In genomic region chr2:152411471-152411870, GRCm38 (mm10) we compare ENCODE assay signal across 10 mouse cellular contexts. TPM values are rescaled to one million over a fixed set of nuclear protein-coding genes. Genes with fewer than 3 reads are reported as not detected.
A peak's percentile ranks its signal among the peaks of the same experiment; 100 is the strongest.
DNase-seq lines count a peak whose midpoint lies in the region; ATAC-seq and TF ChIP-seq lines count a peak whose summit lies in the region.
"Had no signal": no experiment of that assay in that cellular context is flagged by ENCODE, and none has a peak within 500 bp of the region (broad histone marks: within the 10 kb centered on the region; RNA-seq: fewer than 3 reads in every experiment).

No protein-coding gene starts in this region.

- no peak for TF ChIP-seq POLR2A in kidney, adult 2 months (IDR thresholded peaks at IDR 0.05; ENCODE audit: low read depth, low read length)

- WGBS in kidney, adult 2 months, result 55% methylated on average over 7 of the region's 7 CpGs
- WGBS in embryonic facial prominence, embryonic 11.5 days, result 2% methylated on average over 7 of the region's 7 CpGs
- WGBS in hindbrain, embryonic 14.5 days, result 5% methylated on average over 7 of the region's 7 CpGs
- WGBS in midbrain, embryonic 14.5 days, result 6% methylated on average over 7 of the region's 7 CpGs

- H3K9ac ChIP-seq in embryonic facial prominence, embryonic 11.5 days (replicated peaks; ENCODE audit: low read length), result peak overlapping the region; percentile 60
- H3K9ac ChIP-seq in hindbrain, embryonic 14.5 days, result peak overlapping the region; percentile 86
- peak overlapping the region; percentile 46; the same call in 1 of the 2 replicates for H3K9ac ChIP-seq in midbrain, embryonic 14.5 days (replicated peaks; ENCODE audit: low read length)

- H3K27me3 ChIP-seq in kidney, adult 2 months (replicated peaks; ENCODE audit: control insufficient read depth, insufficient read depth, low read length), result no peaks in the 10 kb centered on the region
- no peaks in the 10 kb centered on the region for H3K27me3 ChIP-seq in embryonic facial prominence, embryonic 11.5 days (ENCODE audit: control insufficient read depth, insufficient read depth, low read length)
- no peaks in the 10 kb centered on the region for H3K27me3 ChIP-seq in hindbrain, embryonic 14.5 days (ENCODE audit: control insufficient read depth, insufficient read depth, low read length)
- no peaks in the 10 kb centered on the region for H3K27me3 ChIP-seq in midbrain, embryonic 14.5 days (ENCODE audit: control insufficient read depth, insufficient read depth, low read length)
- H3K27me3 ChIP-seq: Patski had no signal

- H3K4me3 ChIP-seq in kidney, adult 2 months (ENCODE audit: insufficient read depth, low read depth, low read length), result no peak overlapping the region
- H3K4me3 ChIP-seq in embryonic facial prominence, embryonic 11.5 days (ENCODE audit: low read depth, low read length), result peak overlapping the region; percentile 93
- H3K4me3 ChIP-seq in hindbrain, embryonic 14.5 days (replicated peaks; ENCODE audit: low read length), result peak overlapping the region; percentile 90
- H3K4me3 ChIP-seq in midbrain, embryonic 14.5 days (replicated peaks; ENCODE audit: low read depth, low read length), result peak overlapping the region; percentile 88

- intact Hi-C loops in left cerebral cortex, postnatal 10 days (cut with DNase I), result no loop called here

- H3K4me2 ChIP-seq in embryonic facial prominence, embryonic 11.5 days (ENCODE audit: low read depth, low read length), result peak overlapping the region; percentile 90
- H3K4me2 ChIP-seq in hindbrain, embryonic 14.5 days (replicated peaks), result peak overlapping the region; percentile 98
- peak overlapping the region; percentile 79 for H3K4me2 ChIP-seq in midbrain, embryonic 14.5 days (ENCODE audit: low read length)

- peaks cover 14% of the 10 kb centered on the region; the same call in 1 of the 2 replicates for H3K4me1 ChIP-seq in kidney, adult 2 months (ENCODE audit: control insufficient read depth, insufficient read depth, low read length)
- H3K4me1 ChIP-seq in embryonic facial prominence, embryonic 11.5 days (ENCODE audit: control insufficient read depth, insufficient read depth, low read length), result peaks cover 7% of the 10 kb centered on the region
- H3K4me1 ChIP-seq in hindbrain, embryonic 14.5 days (replicated peaks; ENCODE audit: control insufficient read depth, insufficient read depth, low read length), result peaks cover 36% of the 10 kb centered on the region
- H3K4me1 ChIP-seq in midbrain, embryonic 14.5 days (ENCODE audit: control insufficient read depth, insufficient read depth, low read length), result peaks cover 38% of the 10 kb centered on the region

- H3K27ac ChIP-seq in kidney, adult 2 months (ENCODE audit: insufficient read depth, low read depth, low read length), result peak overlapping the region; percentile 8; the same call in 1 of the 2 replicates
- H3K27ac ChIP-seq in embryonic facial prominence, embryonic 11.5 days (replicated peaks; ENCODE audit: low read depth, low read length), result peak overlapping the region; percentile 95
- H3K27ac ChIP-seq in hindbrain, embryonic 14.5 days, result peak overlapping the region; percentile 93
- peak overlapping the region; percentile 93 for H3K27ac ChIP-seq in midbrain, embryonic 14.5 days (replicated peaks; ENCODE audit: low read depth, low read length)

- TF ChIP-seq CTCF in kidney, adult 2 months (conservative IDR thresholded peaks at IDR 0.05; ENCODE audit: insufficient read depth, insufficient read length, low read depth, low read length), result no peak

- no peak for DNase-seq in kidney, adult 2 months
- DNase-seq in kidney, adult 9 months, result no peak
- peak; percentile 69 for DNase-seq in embryonic facial prominence, embryonic 11.5 days (ENCODE audit: low spot score)
- no peak for DNase-seq in hindbrain, embryonic 14.5 days (ENCODE audit: low spot score)
- DNase-seq in midbrain, embryonic 14.5 days, result no peak
- no peak for DNase-seq in natural killer cell, adult 2 months (ENCODE audit: low spot score in 2 of 2)
- DNase-seq in left cerebral cortex, postnatal 10 days (ENCODE audit: extremely low spot score in 1 of 2, low spot score in 2 of 2), result no peak
- DNase-seq in layer of hippocampus, adult 8-10 months (ENCODE audit: low spot score in 2 of 2), result no peak

- H3K9me3 ChIP-seq in embryonic facial prominence, embryonic 11.5 days (replicated peaks; ENCODE audit: control insufficient read depth, low read length), result no peaks in the 10 kb centered on the region; the same call in 1 of the 2 replicates
- peaks cover 4% of the 10 kb centered on the region; the same call in 1 of the 2 replicates for H3K9me3 ChIP-seq in hindbrain, embryonic 14.5 days (ENCODE audit: control insufficient read depth, low read length)
- H3K9me3 ChIP-seq in midbrain, embryonic 14.5 days (ENCODE audit: control insufficient read depth, low read length), result 0 out of 2 replicates have a peak, but pooled peaks cover 5% of the 10 kb centered on the region

- peak; percentile 11; the same call in 1 of the 2 replicates for ATAC-seq in embryonic facial prominence, embryonic 11.5 days (replicated peaks; ENCODE audit: insufficient number of reproducible peaks, low FRiP score, low TSS enrichment, low read depth)
- no peak for ATAC-seq in hindbrain, embryonic 14.5 days (ENCODE audit: low FRiP score)
- ATAC-seq in midbrain, embryonic 14.5 days (ENCODE audit: low FRiP score, low TSS enrichment), result no peak
- ATAC-seq: Patski had no signal

- no peaks in the 10 kb centered on the region for H3K36me3 ChIP-seq in kidney, adult 2 months (ENCODE audit: control insufficient read depth, insufficient read depth, low read length)
- no peaks in the 10 kb centered on the region for H3K36me3 ChIP-seq in embryonic facial prominence, embryonic 11.5 days (replicated peaks; ENCODE audit: control insufficient read depth, insufficient read depth, low read depth, low read length)
- H3K36me3 ChIP-seq in hindbrain, embryonic 14.5 days (replicated peaks; ENCODE audit: control insufficient read depth, insufficient read depth), result no peaks in the 10 kb centered on the region
- no peaks in the 10 kb centered on the region for H3K36me3 ChIP-seq in midbrain, embryonic 14.5 days (ENCODE audit: control insufficient read depth, insufficient read depth, low read length)

RNA-seq across cellular contexts. Expression of gene Zcchc3, which starts 3.4 kb away (rescaled TPM):
- polyA plus RNA-seq in kidney, adult 2 months (2012; rRNA removed), result 3.8 and 4.3 TPM in 2 replicates
- 61.6 and 67.7 TPM in 2 replicates for polyA plus RNA-seq in embryonic facial prominence, embryonic 11.5 days (2014; fragmentation: Nextera tagmentation; extraction: Ambion mirVana)
- 16.5 and 17.2 TPM in 2 replicates for polyA plus RNA-seq in hindbrain, embryonic 14.5 days (2014; fragmentation: Nextera tagmentation; extraction: Ambion mirVana)
- polyA plus RNA-seq in midbrain, embryonic 14.5 days (2014; fragmentation: Nextera tagmentation; extraction: Ambion mirVana), result 18.0 and 19.3 TPM in 2 replicates
- 10 to 100 TPM; 10.6 to 10.9 TPM for total RNA-seq in left cerebral cortex, postnatal 10 days (2021)
- total RNA-seq in layer of hippocampus, adult 8-10 months (2022), result 10 to 100 TPM in 2 of 4 experiments, 1 to 10 TPM in 2; 9.1 to 10.4 (median 9.9) TPM

RNA-seq across cellular contexts. Expression of gene 6820408C15Rik, which starts 3.9 kb away (rescaled TPM):
- polyA plus RNA-seq in kidney, adult 2 months (2012; rRNA removed), result 0.69 and 0.78 TPM in 2 replicates
- polyA plus RNA-seq in embryonic facial prominence, embryonic 11.5 days (2014; fragmentation: Nextera tagmentation; extraction: Ambion mirVana), result 0.17 and 0.24 TPM in 2 replicates
- polyA plus RNA-seq in hindbrain, embryonic 14.5 days (2014; fragmentation: Nextera tagmentation; extraction: Ambion mirVana), result 2.5 and 3.8 TPM in 2 replicates
- 1.0 and 1.1 TPM in 2 replicates for polyA plus RNA-seq in midbrain, embryonic 14.5 days (2014; fragmentation: Nextera tagmentation; extraction: Ambion mirVana)
- 1 to 10 TPM; 3.4 to 3.7 TPM for total RNA-seq in left cerebral cortex, postnatal 10 days (2021)
- total RNA-seq in layer of hippocampus, adult 8-10 months (2022), result 1 to 10 TPM; 2.5 to 3.9 (median 3.0) TPM
- total RNA-seq: common myeloid progenitor, adult 5-6 weeks had no signal

RNA-seq across cellular contexts. Expression of gene Sox12, which starts 13.6 kb away (rescaled TPM):
- polyA plus RNA-seq in kidney, adult 2 months (2012; rRNA removed), result 9.1 and 9.5 TPM in 2 replicates
- polyA plus RNA-seq in embryonic facial prominence, embryonic 11.5 days (2014; fragmentation: Nextera tagmentation; extraction: Ambion mirVana), result 19.6 and 20.7 TPM in 2 replicates
- 18.8 and 19.5 TPM in 2 replicates for polyA plus RNA-seq in hindbrain, embryonic 14.5 days (2014; fragmentation: Nextera tagmentation; extraction: Ambion mirVana)
- polyA plus RNA-seq in midbrain, embryonic 14.5 days (2014; fragmentation: Nextera tagmentation; extraction: Ambion mirVana), result 21.9 and 25.4 TPM in 2 replicates
- 10 to 100 TPM; 35.3 to 38.0 TPM for total RNA-seq in left cerebral cortex, postnatal 10 days (2021)
- total RNA-seq in layer of hippocampus, adult 8-10 months (2022), result 10 to 100 TPM; 13.7 to 17.3 (median 16.5) TPM

RNA-seq across cellular contexts. Expression of gene Nrsn2, which starts 35.0 kb away (rescaled TPM):
- polyA plus RNA-seq in kidney, adult 2 months (2012; rRNA removed), result 0.12 and 0.50 TPM in 2 replicates
- polyA plus RNA-seq in embryonic facial prominence, embryonic 11.5 days (2014; fragmentation: Nextera tagmentation; extraction: Ambion mirVana), result 3.0 and 4.2 TPM in 2 replicates
- 48.0 and 56.9 TPM in 2 replicates for polyA plus RNA-seq in hindbrain, embryonic 14.5 days (2014; fragmentation: Nextera tagmentation; extraction: Ambion mirVana)
- polyA plus RNA-seq in midbrain, embryonic 14.5 days (2014; fragmentation: Nextera tagmentation; extraction: Ambion mirVana), result 40.1 and 49.0 TPM in 2 replicates
- 10 to 100 TPM; 37.5 to 53.4 TPM for total RNA-seq in left cerebral cortex, postnatal 10 days (2021)
- total RNA-seq in layer of hippocampus, adult 8-10 months (2022), result 100 to 1,000 TPM in 2 of 4 experiments, 10 to 100 TPM in 2; 90.3 to 104 (median 96.4) TPM
- total RNA-seq: common myeloid progenitor, adult 5-6 weeks had no signal
- polyA plus RNA-seq: Patski had no signal

RNA-seq across cellular contexts. Expression of gene Defb23, which starts 52.9 kb away (rescaled TPM):
- not detected in 2 replicates for polyA plus RNA-seq in kidney, adult 2 months (2012; rRNA removed)
- polyA plus RNA-seq in embryonic facial prominence, embryonic 11.5 days (2014; fragmentation: Nextera tagmentation; extraction: Ambion mirVana), result not detected in 2 replicates
- not detected in 2 replicates for polyA plus RNA-seq in hindbrain, embryonic 14.5 days (2014; fragmentation: Nextera tagmentation; extraction: Ambion mirVana)
- not detected in 2 replicates for polyA plus RNA-seq in midbrain, embryonic 14.5 days (2014; fragmentation: Nextera tagmentation; extraction: Ambion mirVana)
- not detected for total RNA-seq in left cerebral cortex, postnatal 10 days (2021)
- total RNA-seq in layer of hippocampus, adult 8-10 months (2022), result not detected
- total RNA-seq: common myeloid progenitor, adult 5-6 weeks had no signal
- polyA plus RNA-seq: Patski had no signal

Comparison
In these comparisons a context has a peak if more than half of its experiments do, and no peak if none do; other contexts are left out.
1. H3K27ac ChIP-seq: peak in every context shown above with its lines; median percentile 95 in embryonic facial prominence, embryonic 11.5 days; 93 in hindbrain, embryonic 14.5 days; 93 in midbrain, embryonic 14.5 days; 8 in kidney, adult 2 months.